Mouse (Mus musculus) T-cell, adult 2 months (primary cell): Measurements from ENCODE around the gene Agrn.

Experiments used
- DNase-seq: peaks from one replicate; pipeline ENCODE4 v3.0.0; 2022; ENCODE audit warnings: low spot score

The Agrn gene

DNA sequence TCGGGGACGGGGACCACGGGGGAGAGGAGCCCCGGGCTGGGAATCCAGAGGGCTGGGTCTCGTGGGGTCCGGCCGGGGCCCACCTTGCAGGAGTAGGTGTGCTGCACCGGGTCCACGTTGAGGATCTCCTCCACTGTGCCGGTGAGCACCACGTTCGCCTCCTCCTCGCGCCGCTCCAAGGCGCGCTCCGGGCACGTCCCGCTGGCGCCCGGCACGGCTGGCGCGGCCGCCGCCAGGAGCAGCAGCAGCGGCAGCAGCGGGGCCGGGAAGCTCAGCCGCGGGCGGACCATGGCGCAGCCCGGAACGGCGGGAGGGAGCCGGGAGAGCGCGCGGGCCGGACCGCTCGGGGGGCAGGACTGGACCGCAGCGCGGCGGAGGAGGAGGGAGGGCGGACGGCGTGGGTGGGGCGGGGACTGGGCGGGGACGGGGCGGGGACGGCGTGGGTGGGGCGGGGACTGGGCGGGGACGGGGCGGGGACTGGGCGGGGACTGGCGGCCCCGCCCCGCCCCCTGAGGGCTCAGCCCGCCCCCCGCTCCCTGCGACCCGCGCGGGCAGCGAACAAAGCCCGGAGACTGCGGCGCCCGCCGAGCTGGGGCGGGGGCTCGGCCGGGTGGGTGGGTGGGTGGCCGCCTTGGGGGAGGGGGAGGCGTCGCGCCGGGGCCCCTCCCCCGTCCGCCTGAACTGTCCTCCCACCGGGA, at the start of gene Agrn:
Gene Agrn, minus strand, starts transcription at position 358 of the 698 bp plus-strand sequence.
- peak; percentile 32 for DNase-seq

DNA sequence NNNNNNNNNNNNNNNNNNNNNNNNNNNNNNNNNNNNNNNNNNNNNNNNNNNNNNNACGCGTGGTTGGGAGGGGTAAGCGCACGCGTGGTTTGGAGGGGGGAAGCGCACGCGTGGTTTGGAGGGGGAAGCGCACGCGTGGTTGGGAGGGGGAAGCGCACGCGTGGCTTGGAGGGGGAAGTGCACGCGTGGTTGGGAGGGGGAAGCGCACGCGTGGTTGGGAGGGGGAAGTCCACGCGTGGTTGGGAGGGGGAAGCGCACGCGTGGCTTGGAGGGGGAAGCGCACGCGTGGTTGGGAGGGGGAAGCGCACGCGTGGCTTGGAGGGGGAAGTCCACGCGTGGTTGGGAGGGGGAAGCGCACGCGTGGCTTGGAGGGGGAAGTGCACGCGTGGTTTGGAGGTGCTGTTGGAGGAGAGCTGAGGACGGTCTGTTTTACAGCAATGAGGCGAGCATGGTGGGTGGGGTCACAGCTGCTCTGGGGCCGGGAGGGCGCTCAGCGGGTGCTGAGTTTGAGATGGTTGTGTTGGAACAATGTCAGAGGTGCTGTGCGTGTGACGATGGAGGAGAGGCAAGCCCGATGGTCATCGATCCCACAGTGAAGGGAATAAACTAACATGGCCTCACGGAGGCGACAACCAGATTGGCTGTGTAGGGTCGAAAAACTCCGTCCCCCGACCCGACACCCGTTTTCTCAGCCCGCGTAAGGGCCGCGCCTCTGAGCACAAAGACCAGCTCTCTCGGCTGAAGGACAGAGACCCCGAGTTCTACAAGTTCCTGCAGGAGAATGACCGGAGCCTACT, 39.6 kb upstream of the Agrn start:
- DNase-seq = no peak

DNA sequence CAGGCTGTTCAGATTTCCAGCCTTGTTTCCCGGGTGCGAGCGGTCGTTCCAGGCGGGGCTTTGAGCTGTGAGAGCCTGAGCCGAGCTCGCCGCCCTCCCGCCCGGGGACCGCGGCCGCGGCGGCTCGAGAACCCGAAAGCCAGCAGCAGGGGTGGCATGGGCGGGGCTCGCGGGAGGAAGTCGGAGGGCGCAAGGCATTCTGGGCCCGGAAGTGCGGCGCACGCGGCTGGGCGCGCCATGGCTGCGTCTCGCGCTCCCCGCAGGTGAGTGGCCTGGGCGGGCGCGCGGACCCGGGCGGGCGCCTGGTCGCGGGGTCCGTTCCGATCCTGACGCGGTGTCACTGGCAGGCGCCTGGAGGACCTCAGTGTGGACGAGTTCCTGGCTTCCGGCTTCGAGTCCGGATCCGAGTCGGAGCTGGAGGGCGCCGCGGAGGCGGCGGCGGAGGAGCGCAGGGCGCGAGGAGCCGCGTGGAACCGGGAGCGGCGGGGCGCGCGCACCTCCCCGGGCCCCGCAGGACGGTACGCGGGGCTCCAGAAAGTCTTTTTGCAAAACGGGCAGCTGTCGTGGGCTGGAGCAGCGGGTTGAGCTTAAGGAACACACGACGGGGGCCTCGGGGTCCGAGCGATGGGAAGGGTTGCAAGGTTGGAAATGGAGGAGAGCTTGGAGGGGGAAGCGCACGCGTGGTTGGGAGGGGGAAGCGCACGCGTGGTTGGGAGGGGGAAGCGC, 38.7 kb upstream of the Agrn start, which contains the start of gene Noc2l:
Gene Noc2l, plus strand, starts transcription at position 203 of the 726 bp plus-strand sequence.
- peak; percentile 91 for DNase-seq

DNA sequence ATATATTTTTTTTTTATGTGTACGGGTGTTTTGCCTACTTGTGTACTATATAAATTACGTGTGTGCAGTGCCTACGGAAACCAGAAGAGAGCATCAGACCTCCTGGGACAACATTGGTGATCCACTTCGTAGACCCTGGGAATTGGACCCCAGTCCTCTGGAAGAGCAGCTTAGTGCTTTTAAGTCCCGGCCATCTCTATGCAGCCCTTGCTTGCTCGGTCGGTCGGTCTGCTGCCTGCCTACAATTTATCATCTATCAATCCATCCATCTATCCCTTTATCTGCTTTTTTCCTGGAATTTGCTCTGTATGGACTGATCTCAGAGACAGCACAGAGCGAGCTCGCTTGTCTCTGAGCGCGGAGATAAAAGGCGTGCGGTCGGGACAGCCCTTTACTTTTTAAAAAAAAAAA, 38.1 kb upstream of the Agrn start:
- no peak for DNase-seq

DNA sequence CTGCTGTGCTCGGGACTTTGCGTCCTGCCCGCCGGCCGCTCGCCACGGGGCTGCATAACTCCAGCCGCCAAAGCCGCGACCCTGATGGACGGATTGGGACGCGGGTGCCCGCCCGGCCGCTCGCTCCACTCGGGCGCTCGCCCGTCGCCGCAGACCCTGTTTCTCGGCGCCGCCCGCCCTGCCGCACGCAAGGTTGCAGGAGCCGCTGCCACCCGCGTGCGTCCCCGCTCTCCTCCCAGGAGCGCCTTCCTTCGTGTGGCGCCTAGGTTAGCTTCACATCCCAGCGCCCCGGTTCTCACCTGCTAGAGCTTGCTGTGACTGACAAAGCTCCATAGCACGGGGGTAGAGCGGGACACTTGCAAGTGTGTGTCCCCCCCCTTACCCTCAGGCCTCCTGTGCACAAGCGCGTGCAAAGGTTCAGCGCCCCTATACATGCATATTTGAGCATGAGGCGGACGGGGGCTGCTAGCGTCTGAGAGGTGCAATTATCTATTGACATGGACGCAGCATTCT, 37.5 kb upstream of the Agrn start, which contains the start of gene Plekhn1:
Gene Plekhn1, minus strand, starts transcription at position 157 of the 513 bp plus-strand sequence.
- DNase-seq = peak; percentile 68

DNA sequence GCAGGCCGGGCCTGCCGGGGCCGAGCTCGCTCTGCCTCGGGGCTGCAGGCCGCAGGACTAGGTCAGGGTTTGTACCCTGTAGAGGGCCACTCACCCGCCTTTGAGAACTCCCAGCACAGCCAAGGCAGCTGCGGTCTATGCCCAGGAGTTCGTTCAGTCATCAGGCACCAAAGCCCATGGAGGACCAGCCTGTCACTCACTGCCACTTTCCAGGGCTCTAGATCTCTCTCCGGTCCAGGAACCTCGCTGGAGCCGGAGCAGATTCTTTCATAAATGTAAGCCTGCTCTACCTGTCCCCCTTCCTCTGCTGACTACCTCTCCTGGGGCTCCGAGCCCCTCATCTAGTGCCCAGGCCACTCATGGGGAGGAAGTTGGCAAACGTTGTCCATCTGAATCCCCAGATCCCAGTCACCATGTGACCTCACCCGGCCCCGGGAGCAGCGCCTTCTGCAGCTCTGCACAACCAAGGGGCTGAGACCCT, 36.8 kb upstream of the Agrn start:
- no peak for DNase-seq

DNA sequence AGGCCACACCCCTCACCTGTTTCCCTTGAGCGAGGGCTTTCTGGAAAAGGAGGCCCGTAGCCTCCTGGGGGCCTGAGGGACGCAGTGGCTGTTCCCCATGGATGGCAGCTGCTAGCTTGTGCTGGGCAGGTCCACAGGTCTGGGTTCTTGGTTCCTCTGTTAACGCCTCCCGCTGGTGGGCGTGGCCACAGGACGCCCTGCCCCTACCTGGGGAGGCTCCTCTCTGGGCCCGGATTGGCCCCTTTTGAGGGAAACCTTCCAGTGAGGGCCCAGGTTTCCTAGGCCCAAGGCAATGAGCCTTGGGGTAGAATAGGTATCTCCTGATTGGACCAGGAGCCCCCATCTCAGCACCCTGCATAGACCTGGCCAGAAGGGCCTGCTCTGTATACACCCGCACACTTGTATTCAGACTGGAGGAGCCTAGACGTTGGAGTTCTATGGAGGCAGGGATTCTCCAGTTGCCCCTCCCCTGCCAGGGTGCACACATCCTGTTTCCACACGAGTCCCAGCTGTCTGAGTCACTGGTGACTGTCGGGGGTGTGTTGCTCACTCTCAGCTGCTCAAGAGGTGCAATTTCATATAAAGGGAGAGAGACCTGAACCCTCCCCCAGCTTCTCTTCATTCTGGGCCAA, 31.2 kb upstream of the Agrn start:
- no peak for DNase-seq

DNA sequence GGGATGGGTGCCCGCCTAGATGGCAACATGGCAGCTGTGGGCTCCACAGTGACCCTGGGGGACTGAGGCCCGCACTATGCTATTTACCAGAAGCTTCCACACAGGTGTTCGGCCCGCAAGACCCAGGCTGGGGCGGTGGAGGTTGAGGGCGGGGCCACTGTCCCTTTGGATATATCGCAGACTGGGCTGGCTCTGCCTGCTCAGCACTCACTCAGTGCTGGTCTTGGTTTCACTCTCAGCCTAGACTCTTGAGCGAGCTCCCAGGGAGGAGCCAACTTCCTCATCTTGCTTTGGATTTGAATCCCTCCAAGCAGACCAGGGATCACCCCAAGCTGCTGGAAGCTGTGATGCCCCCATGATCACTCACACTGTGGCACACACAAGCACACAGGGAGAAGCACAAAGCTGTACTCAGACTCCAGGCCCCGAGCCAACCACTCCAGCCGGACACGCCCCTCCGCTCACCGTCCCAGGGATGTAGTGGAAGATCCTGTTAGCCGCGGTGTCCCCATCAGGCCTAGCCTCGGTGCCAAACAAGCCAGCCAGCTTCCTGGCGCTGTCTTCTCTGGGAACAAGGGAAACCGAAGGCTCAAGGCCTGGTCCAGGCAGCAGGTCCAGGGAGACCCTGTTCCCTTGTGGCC, 30.6 kb upstream of the Agrn start:
- no peak for DNase-seq

DNA sequence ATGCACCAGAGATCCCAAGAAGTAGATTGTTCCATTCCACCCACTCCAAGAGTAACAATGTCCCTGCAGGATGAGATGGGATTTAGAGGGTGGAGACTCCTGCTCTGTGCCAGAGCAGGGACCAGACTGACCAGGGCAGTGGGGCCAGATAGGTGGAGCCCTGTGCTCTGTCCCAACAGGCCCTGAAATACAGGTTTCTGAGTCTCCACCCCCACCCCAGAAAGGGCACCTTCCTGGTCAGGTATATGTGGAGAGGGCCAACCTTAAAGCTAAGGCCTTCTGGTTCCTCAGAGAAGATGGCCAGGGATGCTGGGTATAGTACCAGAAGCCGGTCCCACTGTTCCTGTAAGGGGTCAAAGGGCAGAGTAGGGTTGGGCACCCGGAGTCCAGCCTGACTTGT, 27.0 kb upstream of the Agrn start:
- no peak for DNase-seq

DNA sequence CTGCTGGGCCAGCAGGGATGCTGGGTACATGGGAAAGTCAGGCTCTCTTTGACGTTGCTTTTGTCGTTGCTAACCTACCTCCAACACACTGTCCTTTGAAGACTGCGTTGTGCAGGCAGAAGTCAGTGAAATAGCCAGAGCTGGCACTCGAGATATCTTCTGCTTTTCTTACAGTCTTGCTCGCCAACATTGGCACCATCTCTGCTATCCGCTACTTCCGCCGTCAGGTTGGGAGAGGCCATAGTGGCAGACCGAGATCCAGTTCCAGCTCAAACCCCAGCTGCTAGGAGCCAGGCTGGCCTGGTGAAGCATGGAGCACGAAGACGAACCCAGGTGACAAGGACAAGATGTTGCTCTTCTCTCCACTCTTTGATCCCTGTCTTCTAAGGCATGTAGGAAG, 22.6 kb upstream of the Agrn start:
- no peak for DNase-seq

DNA sequence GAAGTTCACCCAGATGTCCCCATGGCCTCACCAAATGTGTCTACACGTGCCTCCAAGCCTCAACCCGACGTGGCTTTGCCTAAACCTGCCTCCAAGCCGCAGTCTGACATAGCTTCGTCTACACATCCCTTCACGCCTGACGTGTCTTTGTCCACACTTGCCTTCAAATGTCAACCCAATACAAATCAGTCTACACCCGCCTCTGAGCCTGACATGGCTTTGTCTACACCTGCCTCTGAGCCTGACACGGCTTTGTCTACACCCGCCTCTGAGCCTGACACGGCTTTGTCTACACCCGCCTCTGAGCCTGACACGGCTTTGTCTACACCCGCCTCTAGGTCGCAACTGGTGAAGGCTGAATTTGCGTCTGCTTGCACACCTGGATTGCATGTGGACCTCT, 20.6 kb upstream of the Agrn start:
- DNase-seq = no peak

DNA sequence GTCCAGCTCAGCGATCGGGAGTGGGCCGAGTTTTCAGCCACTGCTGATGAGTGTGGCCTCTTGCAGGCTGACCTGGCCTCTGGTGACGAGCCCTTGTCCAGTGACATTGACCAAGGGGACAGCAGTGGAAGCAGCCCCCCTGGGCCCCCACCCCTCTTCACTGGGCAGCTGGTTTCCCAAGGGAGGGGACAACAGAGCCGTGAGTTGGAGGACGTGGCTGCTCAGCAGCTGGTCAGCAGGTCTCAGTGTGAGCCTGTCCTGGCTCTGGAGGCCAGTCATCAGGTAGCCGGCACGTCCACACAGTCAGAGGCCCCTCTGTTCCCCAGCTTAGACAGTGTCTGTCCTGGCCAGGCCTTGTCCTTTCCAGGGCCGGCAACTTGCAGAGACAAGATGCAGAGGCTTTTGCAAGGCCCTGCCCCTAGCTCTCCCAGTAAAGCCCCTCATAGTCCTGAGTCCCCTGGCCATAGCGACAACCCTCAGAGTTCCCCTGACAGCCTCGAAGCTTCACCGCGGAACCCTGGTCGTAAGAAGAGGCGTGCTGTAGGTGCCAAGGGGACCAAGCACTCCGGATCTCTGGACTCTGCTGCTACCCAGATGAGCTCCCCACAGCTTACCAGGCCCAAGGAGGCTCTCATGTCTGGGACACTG, 19.9 kb upstream of the Agrn start:
- no peak for DNase-seq

DNA sequence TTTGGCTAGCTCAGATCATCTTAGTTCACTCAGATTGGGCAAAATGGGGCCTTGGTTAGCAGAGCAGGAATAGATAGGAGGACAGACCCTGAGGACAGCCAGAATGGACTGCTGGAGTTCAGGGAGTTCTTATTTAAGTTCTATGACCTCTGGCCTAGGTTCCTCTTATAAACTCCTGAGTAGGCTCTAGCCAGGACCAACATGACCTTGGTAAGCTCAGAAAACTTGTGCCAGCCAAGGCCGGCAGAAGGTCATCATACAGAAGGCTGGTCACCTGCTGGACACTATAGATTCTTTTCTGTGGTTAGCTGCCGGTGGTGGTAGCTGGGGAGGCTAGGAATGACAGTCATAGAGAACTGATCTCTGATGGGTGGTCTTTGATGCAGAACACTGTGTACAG, 18.9 kb upstream of the Agrn start:
- no peak for DNase-seq

DNA sequence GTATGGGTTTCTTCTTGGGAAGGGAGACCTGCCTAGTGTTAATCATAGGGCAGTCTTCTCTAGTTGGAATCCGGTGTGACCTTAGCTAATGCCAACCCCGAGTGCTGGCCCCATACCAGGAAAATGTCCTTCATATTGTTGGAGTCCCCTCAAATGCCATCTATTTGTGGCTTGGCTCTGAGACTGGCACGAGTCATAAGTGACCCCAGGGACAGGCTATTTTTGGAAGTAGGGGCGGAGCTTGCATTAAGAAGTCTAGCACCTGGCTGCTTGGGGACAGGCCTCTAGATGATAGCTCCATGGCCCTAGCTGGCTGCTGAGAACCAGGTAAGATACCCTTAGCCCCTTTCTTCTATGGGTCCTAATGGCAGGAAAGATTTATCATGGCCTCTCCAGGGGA, 18.4 kb upstream of the Agrn start, which contains the start of gene Perm1:
Gene Perm1, plus strand, starts transcription at position 220 of the 400 bp plus-strand sequence.
- no peak for DNase-seq

DNA sequence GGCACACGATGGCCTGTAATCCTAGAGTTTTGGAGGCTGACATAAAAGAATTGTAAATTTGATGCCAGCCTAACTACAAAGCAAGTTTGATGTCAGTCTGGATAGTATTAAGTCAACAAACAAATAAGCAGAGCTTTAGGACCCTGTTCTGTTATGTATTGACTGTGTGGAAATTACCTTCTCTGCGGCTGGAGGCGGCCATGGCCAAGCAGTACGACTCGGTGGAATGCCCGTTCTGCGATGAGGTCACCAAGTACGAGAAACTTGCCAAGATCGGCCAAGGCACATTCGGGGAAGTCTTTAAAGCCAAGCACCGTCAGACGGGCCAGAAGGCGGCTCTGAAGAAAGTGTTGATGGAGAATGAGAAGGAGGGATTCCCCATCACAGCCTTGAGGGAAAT, 15.8 kb upstream of the Agrn start:
- no peak for DNase-seq

DNA sequence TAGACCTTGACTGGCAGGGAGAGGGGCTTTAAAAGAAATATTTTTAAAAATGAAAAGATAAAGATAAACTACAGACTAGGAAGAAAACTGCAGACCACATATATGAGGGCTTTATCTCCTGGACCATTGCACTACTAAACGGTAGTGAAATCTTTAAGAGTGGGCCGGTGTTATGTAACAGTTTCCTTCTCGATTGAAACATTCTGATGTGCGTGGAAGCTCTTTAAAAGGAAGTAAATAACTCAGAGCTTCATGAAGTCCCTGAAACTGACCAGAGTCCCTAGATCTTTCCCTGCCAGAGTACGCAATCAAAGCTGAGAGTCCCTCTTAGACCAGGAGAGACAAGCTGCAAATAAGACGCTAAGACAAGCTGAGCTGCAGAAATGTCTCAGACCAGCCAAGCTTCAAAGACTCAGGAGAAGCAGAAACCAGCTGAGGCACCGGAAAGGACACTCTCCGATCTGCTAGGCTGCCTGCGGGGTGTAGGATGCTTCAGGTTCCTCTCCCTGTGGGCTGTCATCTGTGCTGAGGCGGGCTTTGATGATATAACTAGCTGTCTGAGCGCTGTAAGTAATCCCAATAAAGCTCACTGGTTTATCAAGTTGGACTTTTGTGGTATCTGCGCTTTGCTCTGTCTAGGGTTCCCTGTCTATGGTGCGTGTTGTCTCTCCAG, 12.8 kb upstream of the Agrn start:
- no peak for DNase-seq

DNA sequence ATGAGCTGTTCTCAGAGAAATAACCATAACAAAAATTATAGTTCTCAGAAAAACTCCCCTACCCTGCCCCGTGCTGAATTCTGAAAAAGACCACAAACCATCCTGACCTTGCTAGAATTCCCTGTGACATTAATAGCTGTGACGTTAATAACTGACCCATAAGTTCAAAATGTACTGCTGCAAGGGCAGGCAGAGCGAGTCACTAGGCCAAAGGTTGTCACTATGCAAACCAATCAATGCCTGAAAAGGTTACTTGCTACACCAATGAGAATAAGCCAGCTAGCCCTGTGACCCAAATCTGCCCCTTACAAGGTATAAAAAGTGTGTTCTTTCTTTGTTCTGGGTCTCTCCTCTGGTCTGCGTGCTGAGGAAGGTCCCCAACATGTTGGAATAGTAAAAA, 11.6 kb upstream of the Agrn start:
- DNase-seq = no peak

DNA sequence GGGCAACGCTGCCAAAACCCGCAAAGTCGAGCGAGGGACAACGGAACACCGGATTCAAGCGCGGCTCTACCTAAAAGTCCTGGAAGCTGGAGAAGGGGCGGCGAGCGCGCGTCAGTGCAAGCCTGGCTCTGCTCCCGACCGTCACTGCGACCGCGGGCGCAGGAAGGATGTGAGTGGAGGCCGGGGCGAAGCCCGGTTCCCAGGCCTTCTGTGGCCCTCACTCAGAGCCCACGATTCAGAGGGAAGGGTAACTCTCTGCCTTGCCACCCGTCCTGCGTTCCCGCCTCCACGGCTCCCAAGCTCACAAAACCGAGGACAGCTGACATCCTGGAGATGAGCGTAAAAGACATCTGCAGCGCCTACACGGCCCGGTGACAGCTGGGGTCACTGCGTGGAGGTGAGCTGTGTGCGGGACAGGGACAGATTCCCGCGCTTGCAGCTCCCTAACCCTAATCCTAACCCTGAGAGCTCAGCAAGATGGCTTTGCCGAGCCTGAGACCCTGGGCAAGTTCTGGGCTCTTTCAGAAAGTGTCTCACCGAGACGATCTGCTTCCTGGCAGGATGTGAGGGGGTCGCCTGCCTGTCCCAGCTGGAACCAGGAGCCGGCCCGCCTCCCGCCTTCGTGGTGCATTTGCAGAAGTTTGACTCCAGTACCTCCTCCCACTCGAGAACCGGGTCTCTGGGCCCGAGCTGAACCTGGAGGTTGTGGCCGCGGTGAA, 6.3 kb upstream of the Agrn start:
- DNase-seq = peak; percentile 26

DNA sequence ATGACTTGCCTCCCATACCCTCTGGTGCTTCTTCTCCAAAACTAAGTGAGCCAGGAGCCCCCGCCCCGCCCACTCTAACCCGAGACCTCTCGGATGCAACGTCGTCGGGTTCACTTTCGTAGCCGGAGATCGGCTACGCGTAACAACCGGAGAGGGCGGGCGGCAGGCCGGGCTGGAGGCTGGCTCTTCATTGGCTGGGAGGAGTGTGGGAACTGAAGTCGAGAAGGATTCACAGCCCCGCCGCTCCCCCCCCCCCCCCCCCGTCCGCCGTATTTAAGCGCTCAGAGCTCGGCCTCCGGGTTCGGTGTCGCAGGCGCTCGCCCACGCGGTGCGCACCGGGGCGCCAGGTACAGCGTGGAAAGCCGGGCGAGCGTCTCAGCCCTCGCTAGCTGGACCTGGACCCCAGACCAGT, 5.7 kb upstream of the Agrn start, which contains the start of gene AW011738:
Gene AW011738, plus strand, starts transcription at position 304 of the 412 bp plus-strand sequence.
- peak; percentile 71 for DNase-seq
